Mouse (Mus musculus): Measurements from ENCODE around the gene Samm50.

DNA sequence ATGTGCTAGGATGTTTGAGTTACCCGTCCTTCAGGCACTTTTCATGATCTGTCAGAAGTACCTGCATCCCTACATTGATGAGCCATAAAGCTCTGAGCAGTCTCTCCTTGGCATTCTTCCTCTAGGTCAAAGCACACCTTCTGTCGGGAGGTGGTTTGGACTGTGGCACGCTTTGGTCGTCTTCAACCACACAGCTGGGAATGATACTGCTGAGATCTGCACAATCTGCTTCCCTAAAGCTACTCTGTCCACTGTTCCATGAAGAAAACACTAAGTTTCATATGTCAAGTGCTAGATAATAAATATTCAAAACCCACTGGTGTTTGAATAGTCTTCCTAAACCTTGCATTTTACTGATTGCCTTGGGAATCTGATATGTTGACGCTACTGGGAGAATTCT lies 29.5 kb downstream of the Samm50 start:
- no peak for TF ChIP-seq CTCF (IDR thresholded peaks at IDR 0.05)
- no peak for TF ChIP-seq EP300 (IDR thresholded peaks at IDR 0.05)
